Mouse (Mus musculus) hindbrain, embryonic 13.5 days (tissue): Measurements from ENCODE around the gene Nab2. TPM values are rescaled to one million over a fixed set of nuclear protein-coding genes. Genes with fewer than 3 reads are reported as not detected.

Experiments used
- ATAC-seq: fragments of 200-750 bp; cut with Nextera tagmentation; 2 replicates; pipeline ENCODE4 v1.8.0; 2017; ENCODE audit warnings: moderate TSS enrichment; ENCODE audit not compliant: low FRiP score
- H3K27ac ChIP-seq: fragments of 300-500 bp; sonication (generic); 2 replicates; pipeline ENCODE4 v1.5.1; 2015; ENCODE audit warnings: inconsistent platforms, mild to moderate bottlenecking, moderate library complexity
- H3K27me3 ChIP-seq: fragments of 300-500 bp; sonication (generic); 2 replicates; pipeline ENCODE4 v1.6.1; 2015; ENCODE audit warnings: mild to moderate bottlenecking, inconsistent platforms
- H3K36me3 ChIP-seq: fragments of 300-500 bp; sonication (generic); 2 replicates; pipeline ENCODE4 v1.6.1; 2015; ENCODE audit warnings: mild to moderate bottlenecking, inconsistent platforms
- H3K4me1 ChIP-seq: fragments of 300-500 bp; sonication (generic); replicated peaks from 2 replicates; pipeline ENCODE4 v1.6.1; 2015; ENCODE audit warnings: inconsistent platforms
- H3K4me2 ChIP-seq: fragments of 300-500 bp; sonication (generic); 2 replicates; pipeline ENCODE4 v1.6.1; 2015; ENCODE audit warnings: inconsistent platforms, mild to moderate bottlenecking, moderate library complexity
- H3K4me3 ChIP-seq: fragments of 300-500 bp; sonication (generic); 2 replicates; pipeline ENCODE4 v1.5.1; 2015; ENCODE audit warnings: mild to moderate bottlenecking, inconsistent platforms
- H3K9ac ChIP-seq: fragments of 300-500 bp; sonication (generic); 2 replicates; pipeline ENCODE4 v1.6.1; 2015; ENCODE audit warnings: mild to moderate bottlenecking, inconsistent platforms
- H3K9me3 ChIP-seq: fragments of 300-500 bp; sonication (generic); 2 replicates; pipeline ENCODE4 v1.6.1; 2016; ENCODE audit warnings: inconsistent platforms
- WGBS: fragments of 180-500 bp; shearing (Covaris S2); methylation state at CpG from one replicate; pipeline ENCODE4 v1.1.7; 2015; 5-methylcytosine and 5-hydroxymethylcytosine counted together
- polyA plus RNA-seq: library from polyadenylated mRNA; unstranded; fragments of >200 nt; fragmentation: Nextera tagmentation; extraction: Ambion mirVana; gene quantifications from 2 replicates; pipeline ENCODE4 v1.2.1, GENCODE M21; 2015

The Nab2 gene
- polyA plus RNA-seq, 1 experiment from 2014 or later, result 2.3 TPM

DNA sequence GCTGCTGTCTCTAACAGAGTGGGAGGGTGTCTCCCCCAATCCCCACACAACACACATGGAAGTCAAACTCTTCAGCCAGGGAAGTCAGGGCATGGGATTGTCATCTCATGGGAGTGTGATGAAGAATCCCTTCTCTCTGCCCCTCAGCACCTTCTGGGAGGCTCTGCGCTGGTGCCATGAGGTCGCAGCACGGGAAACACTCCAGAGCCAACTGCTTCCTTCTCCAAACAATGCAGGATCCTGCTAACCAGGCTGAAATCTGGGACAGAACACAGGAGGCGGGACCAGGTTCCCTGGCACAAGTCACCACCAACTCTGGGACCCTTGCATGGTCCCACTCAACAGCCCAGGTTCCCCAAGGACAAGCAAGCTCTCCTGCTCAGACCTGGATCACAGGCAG lies 51.1 kb downstream of the Nab2 start:
- H3K4me1 ChIP-seq, result peaks cover 73% of the 10 kb centered on the region
- H3K9ac ChIP-seq, result peak overlapping the region; percentile 59
- no peak overlapping the region for H3K27ac ChIP-seq
- peak overlapping the region; percentile 11; the same call in 1 of the 2 replicates for H3K4me3 ChIP-seq
- ATAC-seq, result no peak
- no peaks in the 10 kb centered on the region for H3K27me3 ChIP-seq
- peaks cover 17% of the 10 kb centered on the region for H3K36me3 ChIP-seq
- H3K4me2 ChIP-seq, result peak overlapping the region; percentile 84
- H3K9me3 ChIP-seq, result no peaks in the 10 kb centered on the region
- 59% methylated on average over 4 of the region's 4 CpGs for whole genome bisulfite sequencing

DNA sequence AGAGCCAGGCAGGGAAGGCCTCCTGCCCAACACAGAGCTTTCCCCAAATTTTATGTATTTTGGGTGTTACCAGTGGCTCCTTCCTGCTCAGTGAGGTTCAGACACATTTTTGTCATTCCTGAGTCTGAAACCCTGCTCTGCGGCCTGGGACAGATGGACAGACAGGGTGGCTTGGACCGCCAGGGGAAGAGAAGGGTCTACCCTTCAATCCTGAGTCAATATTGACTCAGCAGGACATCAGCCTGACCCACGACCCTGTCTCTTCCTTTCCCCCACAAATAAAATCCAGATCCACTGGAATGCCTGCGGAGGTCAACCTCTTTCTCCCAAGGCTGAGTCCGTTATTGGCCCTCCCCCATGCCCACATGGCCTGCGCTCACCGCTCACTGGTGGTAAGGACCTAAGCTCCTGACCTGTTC lies 52.1 kb downstream of the Nab2 start:
- H3K4me2 ChIP-seq, result 0 out of 2 replicates have a peak overlapping the region, but pooled peaks have one; percentile 84
- H3K27me3 ChIP-seq, result no peaks in the 10 kb centered on the region
- peaks cover 27% of the 10 kb centered on the region for H3K36me3 ChIP-seq
- H3K27ac ChIP-seq, result no peak overlapping the region
- no peak overlapping the region for H3K4me3 ChIP-seq
- 39% methylated on average over 7 of the region's 7 CpGs for WGBS
- H3K9me3 ChIP-seq, result no peaks in the 10 kb centered on the region
- H3K4me1 ChIP-seq, result peaks cover 65% of the 10 kb centered on the region
- no peak for ATAC-seq
- peak overlapping the region; percentile 59 for H3K9ac ChIP-seq

DNA sequence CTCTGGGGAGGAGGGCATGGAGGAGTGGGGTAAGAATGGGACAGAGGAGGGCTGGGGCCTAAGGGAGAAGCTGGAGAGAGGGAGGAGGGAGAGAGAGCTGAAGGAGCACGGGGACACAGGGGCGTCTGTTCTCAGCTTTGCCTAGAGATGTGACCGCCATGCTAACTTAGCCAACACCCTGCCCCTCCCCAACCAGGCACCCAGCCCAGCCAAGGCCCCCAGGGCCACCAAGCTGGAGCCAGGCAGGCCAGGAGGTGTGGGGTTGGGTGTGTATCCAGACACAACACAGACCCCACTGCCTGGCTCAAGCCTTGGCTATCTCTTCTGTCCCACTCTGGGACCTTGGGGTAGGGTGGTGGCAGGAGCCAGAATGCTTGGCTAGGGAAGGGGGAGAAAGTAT lies 52.8 kb downstream of the Nab2 start:
- H3K4me1 ChIP-seq, result peaks cover 65% of the 10 kb centered on the region
- no peak for ATAC-seq
- peak overlapping the region; percentile 84; the same call in 1 of the 2 replicates for H3K4me2 ChIP-seq
- no peak overlapping the region for H3K4me3 ChIP-seq
- no peaks in the 10 kb centered on the region for H3K27me3 ChIP-seq
- WGBS, result 41% methylated on average over 3 of the region's 3 CpGs
- 0 out of 2 replicates have a peak overlapping the region, but pooled peaks have one; percentile 19 for H3K9ac ChIP-seq
- H3K36me3 ChIP-seq, result peaks cover 32% of the 10 kb centered on the region
- peak overlapping the region; percentile 49; the same call in 1 of the 2 replicates for H3K27ac ChIP-seq
- no peaks in the 10 kb centered on the region for H3K9me3 ChIP-seq

DNA sequence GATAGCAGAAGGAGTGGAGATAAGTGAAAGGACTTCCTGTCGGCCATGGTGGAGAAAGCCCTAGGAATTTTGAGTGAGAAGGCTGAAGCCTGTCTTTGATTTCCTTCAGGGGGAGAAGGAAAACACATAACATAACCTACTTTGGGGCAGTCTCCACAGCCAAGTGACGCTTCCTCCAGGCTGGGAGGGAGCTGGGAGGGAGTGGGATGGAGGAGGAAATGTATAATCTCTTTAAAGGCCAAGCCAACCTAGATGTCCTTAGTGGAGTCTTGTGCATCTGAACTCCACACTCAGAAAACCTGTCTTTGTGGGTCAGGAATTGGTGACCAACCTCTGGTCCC lies 53.4 kb downstream of the Nab2 start:
- Histone ChIP-seq H3K27ac (peak overlapping the region; percentile 49), H3K4me2 (peak overlapping the region; percentile 9; the same call in 1 of the 2 replicates)
- WGBS, result 23% methylated on average over 2 of the region's 2 CpGs

DNA sequence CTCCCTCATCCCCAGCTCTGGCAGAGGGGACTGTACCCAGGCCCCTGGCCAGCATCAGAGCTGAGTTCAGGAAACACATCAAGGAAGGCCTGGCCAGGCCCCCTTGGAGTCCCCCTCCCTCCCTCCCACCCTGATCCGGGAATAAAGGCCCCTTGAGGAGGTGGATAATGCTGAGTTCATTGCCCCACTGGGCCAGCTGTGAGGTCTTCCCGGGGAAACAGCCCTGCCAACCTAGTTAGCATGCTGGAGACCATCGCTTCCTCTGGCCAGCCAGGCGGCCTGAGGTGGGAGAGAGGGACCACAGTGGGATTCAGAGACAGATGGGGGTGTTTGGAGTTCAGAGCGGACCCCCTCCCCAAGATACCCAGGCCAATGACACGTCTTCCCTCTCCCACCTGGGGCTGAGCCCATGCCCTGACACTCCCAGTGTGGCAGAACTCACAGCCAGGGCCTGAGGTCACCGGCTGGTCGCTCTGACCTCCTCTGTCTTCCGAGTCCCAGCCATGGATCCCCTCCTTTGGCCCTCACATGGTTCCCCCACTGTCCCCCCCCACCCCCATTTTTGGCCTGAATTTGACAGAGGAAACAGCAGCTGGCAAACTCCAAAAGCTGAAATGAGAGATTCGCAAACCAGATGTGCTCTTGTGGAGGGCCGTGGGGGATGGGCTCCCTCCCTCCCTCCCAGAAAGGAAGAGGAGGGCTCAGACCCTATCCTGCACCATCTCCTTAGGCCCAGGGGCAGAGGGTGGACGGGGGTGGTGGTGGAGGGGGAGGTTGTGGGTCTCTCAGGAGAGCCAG lies 53.9 kb downstream of the Nab2 start:
- peaks cover 44% of the 10 kb centered on the region for H3K36me3 ChIP-seq
- peak; percentile 38; the same call in 1 of the 2 replicates for ATAC-seq
- no peak overlapping the region for H3K4me3 ChIP-seq
- H3K9ac ChIP-seq, result peak overlapping the region; percentile 36; the same call in 1 of the 2 replicates
- 24% methylated on average over 12 of the region's 12 CpGs for WGBS
- H3K9me3 ChIP-seq, result no peaks in the 10 kb centered on the region
- peak overlapping the region; percentile 49 for H3K27ac ChIP-seq
- H3K27me3 ChIP-seq, result no peaks in the 10 kb centered on the region
- H3K4me2 ChIP-seq, result peak overlapping the region; percentile 9; the same call in 1 of the 2 replicates
- H3K4me1 ChIP-seq, result peaks cover 60% of the 10 kb centered on the region

More for the DNA sequence above, 53.4 kb downstream of the Nab2 start:
- Histone ChIP-seq H3K9ac (0 out of 2 replicates have a peak overlapping the region, but pooled peaks have one; percentile 36), H3K4me3 (no peak overlapping the region), H3K4me1 (peaks cover 65% of the 10 kb centered on the region), H3K36me3 (peaks cover 38% of the 10 kb centered on the region), H3K27me3 (no peaks in the 10 kb centered on the region), H3K9me3 (no peaks in the 10 kb centered on the region)
- ATAC-seq, result no peak

DNA sequence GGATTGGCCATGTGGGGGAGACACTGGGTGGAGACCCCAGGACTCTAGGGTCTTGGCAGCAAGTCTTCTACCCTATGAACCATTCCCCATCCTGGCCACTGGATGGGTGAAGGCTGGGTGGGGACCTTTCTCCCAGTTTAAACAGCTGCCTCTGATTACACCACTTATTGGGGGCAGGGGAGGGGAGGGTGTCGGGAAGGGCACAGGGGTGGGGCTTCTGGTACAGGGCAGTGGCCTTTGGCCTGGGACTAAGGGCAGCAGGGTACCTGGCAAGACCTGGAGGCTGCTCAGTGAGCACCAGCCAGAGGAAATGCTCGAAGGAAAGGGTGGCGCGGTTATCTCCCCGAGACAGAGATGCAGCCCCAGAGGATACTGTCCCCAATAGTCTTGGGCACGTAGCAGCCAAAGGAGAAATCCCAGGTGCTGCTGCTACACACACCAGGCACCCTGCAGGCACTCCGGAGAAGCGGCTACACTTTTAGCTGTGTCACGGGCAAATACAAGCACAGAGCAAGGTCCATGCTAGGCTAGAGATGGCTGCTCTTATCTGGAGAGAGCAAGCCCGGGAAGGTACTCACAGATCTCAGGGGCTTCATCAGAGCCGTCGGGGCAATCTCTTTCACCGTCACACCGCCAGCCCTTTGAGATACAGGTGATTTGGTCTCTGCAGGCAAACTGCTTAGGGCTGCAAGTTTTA lies 56.1 kb downstream of the Nab2 start:
- 89% methylated on average over 14 of the region's 14 CpGs for WGBS

More for the DNA sequence above, 56.1 kb downstream of the Nab2 start:
- Histone ChIP-seq H3K27me3 (no peaks in the 10 kb centered on the region), H3K36me3 (peaks cover 63% of the 10 kb centered on the region), H3K9me3 (no peaks in the 10 kb centered on the region), H3K4me2 (no peak overlapping the region), H3K4me3 (no peak overlapping the region), H3K4me1 (peaks cover 43% of the 10 kb centered on the region), H3K9ac (no peak overlapping the region), H3K27ac (no peak overlapping the region)
- no peak for ATAC-seq

Other genes starting within 250 kb of the Nab2 start
- 2.5 TPM in 2 replicates for gene Stac3, start 166.9 kb downstream of the Nab2 start, polyA plus RNA-seq
- 13.4 and 15.5 TPM in 2 replicates for gene Ndufa4l2, start 153.6 kb downstream of the Nab2 start, polyA plus RNA-seq
- gene Shmt2, start 146.1 kb downstream of the Nab2 start, polyA plus RNA-seq, result 52.7 and 57.5 TPM in 2 replicates
- gene Nxph4, start 134.0 kb downstream of the Nab2 start, polyA plus RNA-seq, result 139 and 176 TPM in 2 replicates
- gene Lrp1, start 47.4 kb downstream of the Nab2 start, polyA plus RNA-seq, result 101 and 108 TPM in 2 replicates
- 4.9 and 5.0 TPM in 2 replicates for gene Stat6, start 25.6 kb downstream of the Nab2 start, polyA plus RNA-seq
- gene Nemp1, start 1.7 kb downstream of the Nab2 start, polyA plus RNA-seq, result 3.9 and 4.0 TPM in 2 replicates
- gene Myo1a, start 36.6 kb upstream of the Nab2 start, polyA plus RNA-seq, result 0.43 and 0.74 TPM in 2 replicates
- not detected in 2 replicates for gene Tac2, start 55.9 kb upstream of the Nab2 start, polyA plus RNA-seq
- gene Zbtb39, start 71.0 kb upstream of the Nab2 start, polyA plus RNA-seq, result 3.7 and 3.8 TPM in 2 replicates
- 0.81 and 0.83 TPM in 2 replicates for gene Gpr182, start 83.2 kb upstream of the Nab2 start, polyA plus RNA-seq
- gene Rdh1, start 91.2 kb upstream of the Nab2 start, polyA plus RNA-seq, result not detected in 2 replicates
- not detected in 2 replicates for gene Rdh16f1, start 91.2 kb upstream of the Nab2 start, polyA plus RNA-seq
- 0.13 and 0.16 TPM in 2 replicates for gene Rdh9, start 107.8 kb upstream of the Nab2 start, polyA plus RNA-seq
- gene Rdh16, start 132.6 kb upstream of the Nab2 start, polyA plus RNA-seq, result not detected in 2 replicates
- gene Rdh19, start 181.4 kb upstream of the Nab2 start, polyA plus RNA-seq, result not detected in 2 replicates
- gene Rdh16f2, start 197.9 kb upstream of the Nab2 start, polyA plus RNA-seq, result not detected in 2 replicates
- not detected in 2 replicates for gene Rdh7, start 220.2 kb upstream of the Nab2 start, polyA plus RNA-seq
- gene Sdr9c7, start 229.9 kb upstream of the Nab2 start, polyA plus RNA-seq, result not detected in 2 replicates